Mouse (Mus musculus) CD8-positive naive resting alpha-beta T cell, adult 57 days (primary cell): ENCODE measurements around the gene Ankrd39. TPM values are rescaled to one million over a fixed set of nuclear protein-coding genes. Genes with fewer than 3 reads are reported as not detected.

Experiments used
- total RNA-seq: library from RNA; stranded (reverse); gene quantifications from one replicate; pipeline ENCODE4 v1.2.4, GENCODE M21; 2023

The Ankrd39 gene
- 26.9 TPM for total RNA-seq

GRCm38 (mm10) chr1:36546888-36547471 is at the start of gene Ankrd39:
Gene Ankrd39, minus strand, starts transcription at chr1:36547445.

DNA sequence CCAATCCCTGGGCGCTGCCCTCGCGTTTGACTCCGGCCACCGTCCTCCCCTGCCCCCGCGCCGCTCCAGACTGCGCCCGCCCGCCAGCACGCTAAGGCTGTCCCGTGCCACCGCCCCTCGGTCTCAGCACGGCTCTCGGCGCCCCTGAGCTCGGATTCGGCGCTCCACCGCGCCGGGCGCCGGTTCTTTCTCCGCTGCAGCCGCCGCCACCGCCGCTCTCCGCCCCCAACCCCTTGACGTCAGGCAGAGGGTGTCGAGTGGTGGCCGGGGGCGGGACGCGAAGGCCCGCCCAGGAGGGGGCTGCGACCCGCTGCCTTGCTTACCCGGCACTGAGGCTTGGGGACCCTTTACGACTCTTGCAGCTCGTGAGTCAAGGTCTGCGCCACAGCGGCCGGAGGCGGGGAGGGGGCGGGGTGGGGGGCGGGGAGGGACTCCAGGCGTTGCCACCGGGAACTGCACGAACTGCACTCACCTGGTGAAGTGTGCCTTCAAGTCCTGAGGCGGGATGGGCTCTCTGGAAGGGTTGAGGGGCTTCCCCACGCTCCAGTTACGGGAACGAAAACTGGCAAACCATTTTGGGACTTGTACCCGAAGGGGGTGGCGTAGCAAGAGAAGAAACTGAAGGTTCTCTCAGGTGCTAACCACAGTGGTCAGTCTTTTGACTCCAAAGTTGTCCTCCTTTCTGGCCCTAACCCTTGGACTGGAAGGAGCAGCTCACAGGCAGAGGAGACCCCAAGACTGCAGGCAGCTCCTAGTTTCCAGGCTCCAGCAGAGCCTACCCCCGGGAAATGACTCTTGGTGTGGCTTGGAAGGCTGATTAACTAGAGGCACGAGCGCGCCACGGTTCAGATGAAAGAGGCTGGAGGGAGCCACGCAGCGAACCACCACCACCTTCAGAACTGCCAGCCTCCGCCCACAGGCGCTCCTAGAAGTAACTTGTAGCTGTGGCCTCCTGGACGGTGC is 11.1 kb upstream of the Ankrd39 start, which contains the start of gene Sema4c:
Gene Sema4c (minus strand): TSS at position 319 of the 963 bp plus-strand sequence.

DNA sequence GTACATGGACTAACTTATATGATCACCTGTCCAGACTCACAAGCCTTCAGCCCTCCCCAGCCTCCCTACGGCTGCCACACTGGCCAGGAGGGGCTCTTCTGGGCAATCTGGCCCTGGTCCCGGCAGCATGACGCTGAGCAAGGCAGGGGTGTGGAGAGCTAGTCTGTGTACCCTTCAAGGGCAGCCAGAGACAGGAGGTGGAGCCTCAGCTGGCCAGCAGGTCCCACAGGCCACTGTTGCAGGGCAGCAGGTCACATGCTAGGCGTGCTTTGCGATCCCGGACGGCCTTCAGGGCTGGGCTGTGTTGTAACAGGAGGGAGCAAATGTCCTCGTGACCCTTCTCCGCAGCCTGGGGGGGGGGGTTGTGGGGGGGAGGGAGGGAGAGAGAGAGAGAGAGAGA is 8.1 kb downstream of the Ankrd39 start, which contains the start of gene Gm42417:
Gene Gm42417 (minus strand): TSS at position 244 of the 400 bp plus-strand sequence.

GRCm38 (mm10) chr1:36536783-36537182 is 10.5 kb downstream of the Ankrd39 start, which contains the start of gene Ankrd23:
Gene Ankrd23, minus strand, starts transcription at chr1:36536883.

GRCm38 (mm10) chr1:36511289-36512021 is 35.8 kb downstream of the Ankrd39 start, which contains the start of gene Cnnm3:
Gene Cnnm3, plus strand, starts transcription at chr1:36511867.

Other genes starting within 250 kb of the Ankrd39 start
- 690 TPM for gene Arid5a, start 239.7 kb downstream of the Ankrd39 start, total RNA-seq
- gene Kansl3, start 178.3 kb downstream of the Ankrd39 start, total RNA-seq = 84.6 TPM
- not detected for gene Fer1l5, start 175.2 kb downstream of the Ankrd39 start, total RNA-seq
- 25.4 TPM for gene Lman2l, start 102.2 kb downstream of the Ankrd39 start, total RNA-seq
- gene Cnnm4, start 75.8 kb downstream of the Ankrd39 start, total RNA-seq = 16.8 TPM
- 50.5 TPM for gene Cnnm3, start 35.6 kb downstream of the Ankrd39 start, total RNA-seq
- 35.4 TPM for gene Ankrd23, start 10.6 kb downstream of the Ankrd39 start, total RNA-seq
- 4.3 TPM for gene Gm42417, start 8.0 kb downstream of the Ankrd39 start, total RNA-seq
- 0.86 TPM for gene Sema4c, start 10.9 kb upstream of the Ankrd39 start, total RNA-seq
- not detected for gene Fam178b, start 135.7 kb upstream of the Ankrd39 start, total RNA-seq
- gene Cox5b, start 144.0 kb upstream of the Ankrd39 start, total RNA-seq = 231 TPM
- not detected for gene 4933424G06Rik, start 162.7 kb upstream of the Ankrd39 start, total RNA-seq
- gene Actr1b, start 167.0 kb upstream of the Ankrd39 start, total RNA-seq = 226 TPM
- 219 TPM for gene Zap70, start 214.4 kb upstream of the Ankrd39 start, total RNA-seq